Mouse (Mus musculus): ENCODE measurements at regions not wholly inside any gene's neighbourhood (a gene's known extent, or its start where the extent isn't known, plus 50 kb on each side); places are given as distances from the start of the nearest gene placed in this dataset. TPM values are rescaled to one million over a fixed set of nuclear protein-coding genes. Genes with fewer than 3 reads are reported as not detected.

DNA sequence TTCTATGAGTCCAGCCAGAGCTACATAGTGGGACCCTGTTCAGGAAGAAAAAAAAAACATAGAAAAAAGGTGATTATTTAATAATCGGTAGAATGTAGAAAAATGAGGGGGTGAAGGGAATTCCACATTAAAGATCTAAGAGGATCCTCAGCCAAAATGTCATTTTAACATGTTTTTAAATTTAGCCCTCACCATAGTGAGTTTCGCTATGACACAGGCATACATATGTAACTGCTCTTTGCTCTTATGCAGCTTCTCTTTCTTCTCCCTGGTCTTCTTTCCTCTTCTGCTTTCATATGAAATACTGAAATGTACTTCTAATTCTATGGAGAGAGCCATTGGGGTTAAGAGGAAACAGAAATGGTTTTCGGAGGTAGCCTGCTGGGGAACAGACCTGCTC is 70.3 kb upstream of the Prdm1 start:
- WGBS: 92% methylated on average over 3 of the region's 3 CpGs
- Histone ChIP-seq H3K9ac (replicated peaks) (no peak overlapping the region), H3K27ac (replicated peaks) (no peak overlapping the region), H3K9me3 (replicated peaks) (no peaks in the 10 kb centered on the region), H3K27me3 (replicated peaks) (no peaks in the 10 kb centered on the region), H3K36me3 (no peaks in the 10 kb centered on the region), H3K4me1 (no peaks in the 10 kb centered on the region), H3K4me3 (replicated peaks) (no peak overlapping the region), H3K4me2 (no peak overlapping the region)
- ATAC-seq (ENCODE audit: low FRiP score): no peak

GRCm38 (mm10) chr10:44595932-44596331 is 67.6 kb upstream of the Prdm1 start:
- WGBS: 78% methylated on average over 2 of the region's 2 CpGs

GRCm38 (mm10) chr10:44589842-44590241 is 61.5 kb upstream of the Prdm1 start:
- Histone ChIP-seq H3K4me2 (no peak overlapping the region), H3K27ac (replicated peaks) (no peak overlapping the region), H3K9me3 (replicated peaks) (no peaks in the 10 kb centered on the region), H3K4me3 (replicated peaks) (no peak overlapping the region), H3K27me3 (replicated peaks) (no peaks in the 10 kb centered on the region), H3K9ac (replicated peaks) (no peak overlapping the region), H3K36me3 (no peaks in the 10 kb centered on the region), H3K4me1 (no peaks in the 10 kb centered on the region)
- WGBS: 92% methylated on average over 6 of the region's 6 CpGs
- no peak for ATAC-seq (ENCODE audit: low FRiP score)

More at GRCm38 (mm10) chr10:44595932-44596331, 67.6 kb upstream of the Prdm1 start:
- Histone ChIP-seq H3K9ac (replicated peaks) (no peak overlapping the region), H3K4me3 (replicated peaks) (no peak overlapping the region), H3K27me3 (replicated peaks) (no peaks in the 10 kb centered on the region), H3K27ac (replicated peaks) (no peak overlapping the region), H3K4me1 (no peaks in the 10 kb centered on the region), H3K36me3 (no peaks in the 10 kb centered on the region), H3K9me3 (replicated peaks) (no peaks in the 10 kb centered on the region), H3K4me2 (no peak overlapping the region)
- no peak for ATAC-seq (ENCODE audit: low FRiP score)

- Histone ChIP-seq H3K27me3 (replicated peaks) (no peaks in the 10 kb centered on the region), H3K9me3 (replicated peaks) (no peaks in the 10 kb centered on the region), H3K36me3 (no peaks in the 10 kb centered on the region), H3K4me1 (no peaks in the 10 kb centered on the region), H3K4me3 (replicated peaks) (no peak overlapping the region), H3K9ac (replicated peaks) (no peak overlapping the region), H3K27ac (replicated peaks) (no peak overlapping the region), H3K4me2 (no peak overlapping the region)
- ATAC-seq (ENCODE audit: low FRiP score): no peak
Measured at GRCm38 (mm10) chr10:44589352-44589751, 61.1 kb upstream of the Prdm1 start.

DNA sequence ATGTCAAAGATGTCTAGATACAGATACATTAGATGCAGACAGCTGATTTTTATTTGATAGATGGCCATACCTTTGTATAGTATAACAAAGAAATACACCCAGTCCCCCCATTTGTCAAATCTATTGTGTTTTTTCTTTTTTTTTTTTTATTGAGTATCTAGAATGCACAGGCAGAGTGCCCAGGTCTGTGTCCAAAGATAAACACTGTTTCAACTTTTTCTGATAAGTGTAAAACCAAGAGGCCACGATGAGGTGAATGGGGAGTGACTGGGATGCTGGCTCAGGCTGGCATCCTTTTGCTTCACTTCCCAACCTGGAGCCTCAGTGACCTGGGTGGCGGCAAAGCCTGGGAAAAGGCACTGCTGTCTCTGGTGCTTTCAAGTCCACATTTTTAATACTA is 54.4 kb upstream of the Prdm1 start:
- Histone ChIP-seq H3K27me3 (replicated peaks) (no peaks in the 10 kb centered on the region), H3K9me3 (replicated peaks) (no peaks in the 10 kb centered on the region), H3K4me2 (no peak overlapping the region), H3K27ac (replicated peaks) (no peak overlapping the region), H3K4me3 (replicated peaks) (no peak overlapping the region), H3K9ac (replicated peaks) (no peak overlapping the region), H3K36me3 (no peaks in the 10 kb centered on the region), H3K4me1 (no peaks in the 10 kb centered on the region)
- no peak for ATAC-seq (ENCODE audit: low FRiP score)
- 86% methylated on average over 2 of the region's 2 CpGs for WGBS

Small RNAs in the stretch of these regions (microRNA-seq; reads per million reads assigned to microRNA genes)
- not detected for gene Gm24271

Measured in neural tube, embryonic 15.5 days (tissue).